Mouse (Mus musculus) adrenal gland, postnatal 10 days (tissue): Measurements from ENCODE around the gene Hnrnph1. TPM values are rescaled to one million over a fixed set of nuclear protein-coding genes. Genes with fewer than 3 reads are reported as not detected.

Experiments
- DNase-seq: peaks from one replicate; pipeline ENCODE4 v3.0.0; 2021; ENCODE audit warnings: mixed read lengths
- microRNA-seq: library from miRNA; unstranded; fragments of <30 nt; microRNA quantifications from one replicate; pipeline ENCODE4 v1.2.0, GENCODE M21; 2021
- total RNA-seq, 2 experiments: library from RNA; stranded (reverse); gene quantifications; 2 replicates each; pipeline ENCODE4 v1.2.3; 2021

Hnrnph1 gene
- total RNA-seq, 2 experiments from 2014 or later = 205 to 288 TPM

DNA sequence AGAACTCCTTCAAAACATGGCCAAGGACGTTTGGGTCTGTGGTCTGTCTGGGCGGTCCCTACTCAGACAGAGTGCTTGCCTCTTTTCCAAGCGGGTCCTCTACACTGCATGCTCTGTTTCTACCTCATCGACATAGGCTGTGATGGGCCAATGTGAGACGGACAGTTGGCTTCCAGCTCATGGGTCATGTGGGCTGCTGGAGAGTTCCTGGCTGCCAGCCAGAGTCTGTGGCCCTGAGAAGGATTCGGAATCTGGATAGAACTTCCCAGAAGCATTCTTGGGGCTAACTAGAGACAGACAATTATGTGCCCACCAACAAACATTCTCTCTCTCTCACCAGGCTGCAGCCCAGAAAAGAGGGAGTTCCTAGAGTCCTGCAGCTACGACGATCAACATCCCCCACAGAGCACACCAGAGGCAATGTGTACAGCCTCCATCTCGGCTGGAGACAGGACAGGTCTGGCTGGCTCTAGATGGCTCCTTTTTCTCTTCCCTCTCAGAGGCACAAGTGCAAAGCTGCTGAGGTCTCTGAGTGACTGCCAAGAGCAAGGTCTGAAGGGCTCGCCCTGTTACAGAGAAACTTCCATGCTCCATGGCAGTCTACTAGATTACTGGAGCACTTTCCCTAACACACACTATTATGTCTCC is 26.7 kb downstream of the Hnrnph1 start:
- DNase-seq = peak; percentile 74

DNA sequence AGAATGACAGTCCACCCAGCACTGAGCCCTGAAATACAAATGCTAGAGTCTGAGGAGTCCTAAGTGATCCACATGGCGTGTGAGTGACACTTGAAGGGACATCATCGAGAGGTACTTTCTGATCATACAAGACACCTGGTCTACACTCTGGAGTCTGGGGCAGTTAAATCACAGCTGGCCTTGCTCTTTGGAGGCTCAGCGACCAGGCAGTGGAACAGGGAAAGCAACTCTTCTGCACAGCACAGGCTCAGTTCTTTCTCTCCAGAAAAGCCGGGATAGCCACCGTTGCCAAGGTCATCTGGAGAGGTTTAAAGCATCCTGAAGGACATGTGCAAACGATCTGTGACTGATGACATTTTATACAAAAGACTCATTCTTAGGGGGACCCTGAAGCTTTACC is 30.4 kb downstream of the Hnrnph1 start:
- DNase-seq = peak; percentile 33

DNA sequence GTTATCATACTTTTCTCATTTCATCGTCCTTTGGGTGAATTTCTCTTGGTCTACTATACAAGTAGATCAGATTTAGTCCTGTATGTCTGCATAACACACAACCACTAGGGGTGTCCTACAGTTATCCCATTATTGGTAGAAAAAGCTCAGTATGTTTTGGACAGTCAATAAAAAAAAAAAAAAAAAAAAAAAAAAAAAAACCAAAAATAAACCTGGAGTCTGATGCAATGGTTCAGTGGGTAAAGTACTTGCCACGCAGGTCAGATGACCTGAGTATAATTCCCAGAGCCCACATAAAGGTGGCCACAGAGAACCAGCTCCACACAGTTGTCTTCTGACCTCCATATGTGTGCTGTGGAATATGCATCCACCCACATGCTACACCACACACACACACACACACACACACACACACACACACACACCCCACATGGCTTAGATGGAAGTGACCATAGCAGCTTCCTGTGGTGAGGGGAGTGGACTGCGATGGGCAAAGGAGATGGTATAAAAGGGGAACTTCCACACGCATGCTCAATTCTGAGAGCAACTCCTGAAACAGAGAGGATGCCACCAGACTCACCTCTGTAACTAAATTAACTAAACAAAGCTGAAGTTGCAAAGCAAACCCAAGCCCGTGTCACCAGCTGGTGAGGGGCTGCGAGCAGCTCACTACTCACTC is 38.9 kb downstream of the Hnrnph1 start:
- DNase-seq = no peak

DNA sequence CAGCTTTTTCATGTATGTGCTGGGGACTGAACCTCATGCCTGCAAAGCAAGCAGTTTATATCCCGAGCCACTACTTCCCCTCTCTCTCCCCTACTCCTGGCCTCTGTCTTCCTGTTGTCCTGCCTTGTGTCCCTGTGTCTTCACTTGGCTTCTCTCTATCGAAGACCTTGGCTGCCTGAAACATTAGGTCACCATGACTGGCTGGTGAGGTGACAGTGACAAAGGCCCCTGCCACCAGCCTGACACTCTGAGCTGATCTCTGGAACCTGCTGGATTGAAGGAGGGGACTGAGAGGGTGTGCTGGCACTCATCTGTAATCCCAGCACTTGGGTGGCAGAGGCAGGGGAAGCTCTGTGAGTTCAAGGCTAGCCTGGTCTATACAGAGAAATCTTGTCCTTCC is 41.1 kb downstream of the Hnrnph1 start:
- DNase-seq = no peak

DNA sequence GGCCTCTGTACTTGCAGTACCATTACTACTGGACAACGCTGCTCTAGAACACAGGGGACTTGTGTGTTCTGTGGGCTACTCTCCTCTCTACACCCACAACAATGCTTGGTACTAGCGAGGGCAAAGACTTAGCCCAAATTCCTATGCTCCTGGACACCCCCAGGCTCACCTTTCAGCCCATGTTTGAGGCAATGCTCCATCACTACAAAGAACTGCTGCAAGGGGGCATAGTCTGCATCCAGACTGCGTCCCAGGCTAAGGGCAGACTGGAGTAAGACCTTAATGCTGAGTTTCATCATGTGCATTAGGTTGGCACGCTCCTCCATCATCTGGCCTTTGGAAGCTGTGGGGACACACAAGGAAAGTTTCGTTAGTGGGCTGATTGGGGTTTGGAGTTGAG is 44.7 kb downstream of the Hnrnph1 start:
- no peak for DNase-seq

DNA sequence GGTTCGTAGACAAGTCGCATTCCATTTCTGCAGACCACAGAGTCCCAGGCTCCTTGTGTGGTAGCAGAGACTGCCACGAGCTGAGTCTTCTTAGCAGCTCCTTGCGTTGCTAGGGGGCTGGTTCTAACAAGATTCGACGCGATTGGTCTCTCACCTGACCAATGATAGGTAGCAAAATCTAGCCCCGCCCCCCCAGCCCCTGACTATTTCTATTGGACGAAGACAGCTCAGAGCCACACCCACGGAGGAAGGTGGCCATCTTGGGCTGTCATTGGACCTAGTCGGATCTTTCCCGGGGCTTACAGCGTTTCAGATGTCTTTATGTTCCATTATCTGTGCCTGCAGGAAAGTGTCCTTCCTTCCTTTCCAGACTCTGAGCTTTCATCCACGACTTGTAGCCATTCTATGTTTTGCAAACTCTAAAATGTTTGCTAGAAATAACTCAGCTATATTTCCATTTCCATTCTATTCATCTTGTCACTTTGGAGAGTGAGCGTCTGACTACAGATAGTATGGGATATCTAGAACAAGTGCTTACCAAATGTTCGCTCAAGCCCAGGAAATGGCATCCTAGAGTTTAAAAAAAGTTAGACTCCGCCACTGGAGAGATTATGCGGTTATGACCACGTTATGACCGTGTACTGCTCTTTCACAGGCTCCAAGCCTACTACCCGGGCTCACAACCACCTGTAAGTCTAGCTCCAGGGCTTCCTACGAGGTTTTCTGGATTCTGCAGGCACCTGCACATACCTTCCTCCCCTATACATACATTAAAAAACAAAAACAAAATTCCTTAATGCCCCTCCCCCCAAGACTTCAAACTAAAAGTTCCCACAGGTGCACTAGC is 45.4 kb downstream of the Hnrnph1 start:
- DNase-seq = peak; percentile 68

DNA sequence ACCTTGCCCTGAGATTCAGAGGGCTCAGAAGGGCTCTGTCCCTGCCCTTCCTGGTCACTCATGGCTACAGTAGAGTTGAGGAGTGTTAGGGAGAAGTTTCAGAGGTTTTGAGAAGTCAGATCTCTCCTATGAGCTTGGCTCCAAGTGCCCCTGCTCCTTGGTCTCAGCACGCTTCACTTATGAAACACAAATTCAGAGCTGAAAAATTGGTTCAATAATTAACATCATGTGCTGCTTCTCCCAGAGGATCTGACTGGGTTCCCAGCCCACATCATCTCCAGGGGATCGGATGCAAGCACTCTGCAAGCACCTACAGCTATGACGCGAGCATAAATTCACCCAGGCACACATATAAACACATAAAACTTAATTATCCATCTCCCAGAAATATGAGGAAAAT is 49.3 kb downstream of the Hnrnph1 start:
- no peak for DNase-seq

DNA sequence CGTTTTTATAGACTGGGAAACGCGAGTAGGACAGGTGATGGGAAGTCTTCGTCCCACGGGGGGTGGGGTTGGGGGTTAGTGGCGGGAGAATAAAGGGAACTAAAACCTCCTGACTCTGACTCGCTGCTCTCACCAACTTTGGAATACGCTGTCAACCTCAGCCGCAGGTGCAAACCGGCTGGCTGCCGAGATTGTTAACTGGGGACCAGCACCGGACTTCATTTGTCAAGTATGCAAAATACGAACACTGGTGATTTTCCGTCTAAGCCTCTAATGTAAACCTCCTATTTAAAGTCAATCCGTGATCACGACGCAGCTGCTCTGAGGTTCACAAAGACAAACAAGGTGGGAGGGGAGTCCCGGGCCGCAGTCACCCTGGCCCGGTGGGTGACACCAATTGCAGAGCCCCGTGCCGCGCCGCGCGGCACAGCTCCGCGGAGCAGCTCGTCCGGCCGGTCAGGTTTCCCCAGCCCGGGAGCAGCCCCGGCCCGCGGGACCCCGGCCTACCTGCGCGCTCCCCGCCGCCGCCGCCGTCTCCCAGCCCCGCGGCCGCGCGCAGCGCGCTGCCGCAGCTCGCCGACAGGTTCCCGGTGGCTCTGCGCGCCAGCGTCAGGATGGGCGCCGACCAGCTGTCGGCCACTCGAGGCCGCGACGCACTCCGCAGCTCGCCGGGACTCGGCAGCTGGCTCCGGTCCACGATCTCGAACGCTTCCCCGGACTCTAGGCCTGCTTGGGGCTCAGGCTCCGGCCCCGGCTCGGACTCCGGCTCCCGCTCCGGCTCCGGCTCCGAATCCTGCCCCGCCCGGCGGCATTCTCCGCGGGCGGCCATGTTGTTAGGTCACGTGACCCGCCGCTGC is 53.7 kb downstream of the Hnrnph1 start, which contains the start of gene Rufy1:
TSS of gene Rufy1 (minus strand) at position 849 of the 857 bp plus-strand sequence.
- DNase-seq = peak; percentile 89

DNA sequence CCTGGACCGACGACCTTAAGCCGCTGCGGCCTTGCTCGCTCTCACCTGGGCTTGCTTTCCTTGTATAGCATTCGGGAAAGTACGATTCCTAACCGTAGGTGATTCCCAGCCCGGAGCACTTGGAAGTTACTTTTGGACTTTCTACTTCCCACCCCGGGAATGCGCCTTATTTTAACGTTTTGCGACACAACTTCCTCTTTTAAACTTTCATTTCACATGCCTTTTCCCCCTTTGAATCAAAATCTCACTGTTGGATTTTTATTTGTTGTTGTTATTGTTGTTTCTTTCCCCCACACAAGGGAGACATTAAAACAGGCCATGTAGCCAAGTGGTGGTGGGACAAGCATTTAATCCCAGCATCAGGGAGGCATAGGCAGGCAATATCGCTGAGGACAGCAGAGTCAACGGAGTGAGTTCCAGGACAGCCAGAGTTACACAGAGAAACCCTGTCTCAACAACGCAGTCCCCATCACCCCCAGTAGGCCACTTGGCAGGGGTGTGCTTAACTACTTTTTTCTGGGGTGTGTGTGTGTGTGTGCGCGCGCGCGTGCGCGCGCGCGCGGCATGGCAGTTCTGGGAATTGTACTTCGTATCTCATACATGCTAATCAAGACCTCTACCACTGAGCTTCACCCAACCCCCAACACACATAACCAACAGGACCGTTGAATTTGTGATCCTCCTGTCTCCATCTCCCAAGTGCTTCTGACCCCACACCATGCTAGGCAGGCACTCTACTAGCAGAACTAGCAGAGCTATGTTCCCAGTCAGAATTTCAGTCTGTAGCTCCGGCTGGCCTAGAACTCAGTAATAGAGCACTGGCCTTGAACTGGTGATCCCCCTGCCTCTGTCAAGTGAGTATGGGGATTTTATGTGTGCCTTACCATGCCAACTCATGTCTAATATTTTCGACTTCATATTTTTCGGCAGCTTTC is 54.6 kb downstream of the Hnrnph1 start:
- DNase-seq = peak; percentile 34

DNA sequence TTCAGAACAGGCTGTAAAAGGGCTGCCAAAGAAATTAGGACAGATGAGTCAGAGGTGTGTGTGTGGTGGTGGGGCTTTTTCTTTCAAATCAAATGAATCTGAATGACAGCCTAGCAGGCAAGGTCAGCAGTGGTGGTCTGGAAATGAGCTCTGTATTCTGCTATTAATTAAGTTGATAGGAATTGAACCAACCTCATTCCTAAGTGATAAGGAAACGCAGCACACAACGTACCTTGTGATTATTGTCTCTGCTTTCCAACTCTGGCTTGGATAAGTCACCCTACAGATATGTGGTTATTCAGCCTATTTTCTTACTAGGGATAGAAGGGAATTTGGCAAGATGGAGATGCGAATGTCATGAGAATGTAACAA is 55.3 kb downstream of the Hnrnph1 start:
- DNase-seq = no peak

DNA sequence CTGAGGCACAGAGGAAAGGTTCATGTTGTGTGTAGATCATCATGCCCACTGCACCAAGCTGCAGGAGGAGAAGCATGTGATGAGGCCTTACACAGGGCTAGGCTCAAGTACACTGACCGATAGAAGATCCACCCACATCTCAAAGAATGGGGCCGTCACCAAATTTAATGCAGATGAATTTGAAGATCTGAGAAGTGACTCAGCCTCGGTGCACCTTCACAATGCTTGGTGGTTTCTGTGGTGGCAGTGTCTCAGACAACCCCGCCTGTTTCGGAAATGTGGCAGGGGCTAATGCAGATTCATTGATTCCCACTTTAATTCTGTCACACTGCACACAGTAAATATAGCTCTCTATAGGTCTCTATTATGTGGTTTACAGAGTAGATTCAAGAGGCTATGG is 56.1 kb downstream of the Hnrnph1 start:
- DNase-seq = no peak

Small RNA genes within 50 kb of the gene (microRNA-seq; reads per million reads assigned to microRNA genes)
- not detected for gene Mir804

Other genes starting within 250 kb of the Hnrnph1 start
- gene Tbc1d9b, start 245.6 kb upstream of the Hnrnph1 start, total RNA-seq = 10 to 100 TPM; 65.2 to 76.3 TPM
- gene Mrnip, start 202.5 kb upstream of the Hnrnph1 start, total RNA-seq = 10 to 100 TPM; 12.1 to 17.9 TPM
- 100 to 1,000 TPM; 321 to 332 TPM for gene Sqstm1, start 166.2 kb upstream of the Hnrnph1 start, total RNA-seq
- gene Mgat4b, start 166.1 kb upstream of the Hnrnph1 start, total RNA-seq = 100 to 1,000 TPM; 118 to 141 TPM
- 10 to 100 TPM; 10.1 to 12.6 TPM for gene Ltc4s, start 138.4 kb upstream of the Hnrnph1 start, total RNA-seq
- gene Maml1, start 84.7 kb upstream of the Hnrnph1 start, total RNA-seq = 10 to 100 TPM; 24.4 to 25.2 TPM
- gene Canx, start 51.3 kb upstream of the Hnrnph1 start, total RNA-seq = 100 to 1,000 TPM; 304 to 310 TPM
- not detected for gene Cby3, start 22.5 kb upstream of the Hnrnph1 start, total RNA-seq
- gene Rufy1, start 54.1 kb downstream of the Hnrnph1 start, total RNA-seq = 10 to 100 TPM; 24.0 to 25.3 TPM
- 10 to 100 TPM; 17.6 to 19.4 TPM for gene Adamts2, start 225.1 kb downstream of the Hnrnph1 start, total RNA-seq